Mouse (Mus musculus) limb, embryonic 15.5 days (tissue): Measurements from ENCODE around the gene Syt2. TPM values are rescaled to one million over a fixed set of nuclear protein-coding genes. Genes with fewer than 3 reads are reported as not detected.

Experiments
- ATAC-seq: fragments of 200-750 bp; cut with Nextera tagmentation; 2 replicates; pipeline ENCODE4 v1.8.0; 2017; ENCODE audit warnings: low read depth, moderate TSS enrichment; ENCODE audit not compliant: insufficient number of reproducible peaks, low FRiP score, low TSS enrichment
- H3K27ac ChIP-seq: fragments of 300-500 bp; sonication (generic); 2 replicates; pipeline ENCODE4 v1.5.1; 2015; ENCODE audit warnings: moderate library complexity, mild to moderate bottlenecking, inconsistent platforms
- H3K27me3 ChIP-seq: fragments of 300-500 bp; sonication (generic); 2 replicates; pipeline ENCODE4 v1.6.1; 2015; ENCODE audit warnings: inconsistent platforms
- H3K36me3 ChIP-seq: fragments of 300-500 bp; sonication (generic); 2 replicates; pipeline ENCODE4 v1.6.1; 2015; ENCODE audit warnings: inconsistent platforms
- H3K4me1 ChIP-seq: fragments of 300-500 bp; sonication (generic); 2 replicates; pipeline ENCODE4 v1.6.1; 2015; ENCODE audit warnings: inconsistent platforms
- H3K4me2 ChIP-seq: fragments of 300-500 bp; sonication (generic); 2 replicates; pipeline ENCODE4 v1.6.1; 2015; ENCODE audit warnings: mild to moderate bottlenecking, inconsistent platforms
- H3K4me3 ChIP-seq: fragments of 300-500 bp; sonication (generic); 2 replicates; pipeline ENCODE4 v1.5.1; 2015; ENCODE audit warnings: mild to moderate bottlenecking, inconsistent platforms
- H3K9ac ChIP-seq: fragments of 300-500 bp; sonication (generic); 2 replicates; pipeline ENCODE4 v1.6.1; 2015; ENCODE audit warnings: inconsistent platforms
- H3K9me3 ChIP-seq: fragments of 300-500 bp; sonication (generic); 2 replicates; pipeline ENCODE4 v1.6.1; 2016; ENCODE audit warnings: inconsistent platforms
- WGBS: fragments of 180-500 bp; shearing (Covaris S2); methylation state at CpG from one replicate; pipeline ENCODE4 v1.1.7; 2015; 5-methylcytosine and 5-hydroxymethylcytosine counted together
- polyA plus RNA-seq: library from polyadenylated mRNA; unstranded; fragments of >200 nt; fragmentation: Nextera tagmentation; extraction: Ambion mirVana; gene quantifications from 2 replicates; pipeline ENCODE4 v1.2.1, GENCODE M21; 2015

Gene Syt2
- polyA plus RNA-seq, 1 experiment from 2014 or later: 1.3 TPM

DNA sequence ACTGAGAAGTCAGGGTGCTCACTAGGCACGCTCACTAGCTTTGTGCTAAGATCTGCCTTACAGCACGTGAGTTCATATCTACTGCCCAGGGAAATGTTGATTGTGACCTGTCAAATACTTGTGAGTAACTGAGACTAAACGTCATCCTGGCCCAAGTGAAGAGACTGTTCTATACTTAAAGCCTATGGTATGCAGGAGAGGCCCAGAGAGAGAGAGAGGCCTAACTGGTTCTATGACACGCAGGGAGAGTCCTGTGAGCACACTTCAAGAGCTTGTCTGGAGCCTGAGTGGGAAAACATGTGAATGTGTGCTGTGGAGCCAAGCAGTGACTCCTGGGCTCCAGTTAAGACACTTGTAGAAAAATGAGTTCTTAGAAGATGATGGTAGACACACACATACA, 137.5 kb downstream of the Syt2 start:
- H3K27ac ChIP-seq: peak overlapping the region; percentile 40; the same call in 1 of the 2 replicates
- WGBS: 70% methylated on average over 4 of the region's 4 CpGs
- H3K4me1 ChIP-seq: peaks cover 10% of the 10 kb centered on the region
- H3K9ac ChIP-seq: no peak overlapping the region
- no peaks in the 10 kb centered on the region for H3K9me3 ChIP-seq
- H3K36me3 ChIP-seq: no peaks in the 10 kb centered on the region
- H3K4me3 ChIP-seq: no peak overlapping the region
- H3K27me3 ChIP-seq: no peaks in the 10 kb centered on the region
- H3K4me2 ChIP-seq: no peak overlapping the region
- ATAC-seq: no peak

DNA sequence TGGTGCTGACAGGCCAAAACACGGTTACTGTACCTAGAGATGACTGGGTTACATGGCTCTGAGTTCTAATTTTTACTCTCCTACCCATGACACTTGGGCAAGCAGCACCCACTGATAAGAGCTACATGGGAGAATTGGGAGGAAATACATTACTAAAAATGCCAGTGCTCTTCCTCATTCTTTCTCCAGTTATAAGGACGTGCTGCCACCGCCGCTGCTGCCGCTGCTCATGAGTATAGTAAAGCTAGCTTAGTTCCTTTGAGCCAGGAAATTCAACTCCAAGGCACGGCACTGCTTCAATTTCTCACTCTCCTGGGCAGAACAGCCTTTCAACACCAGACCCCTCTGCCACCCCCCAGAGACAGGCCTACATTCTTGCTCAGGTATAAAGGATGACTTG, 138.0 kb downstream of the Syt2 start:
- Histone ChIP-seq H3K9me3 (no peaks in the 10 kb centered on the region), H3K4me1 (peaks cover 10% of the 10 kb centered on the region), H3K27ac (peak overlapping the region; percentile 40; the same call in 1 of the 2 replicates), H3K9ac (no peak overlapping the region), H3K27me3 (no peaks in the 10 kb centered on the region), H3K36me3 (no peaks in the 10 kb centered on the region), H3K4me2 (no peak overlapping the region), H3K4me3 (no peak overlapping the region)
- ATAC-seq: no peak
- WGBS: 54% methylated on average over 6 of the region's 6 CpGs

DNA sequence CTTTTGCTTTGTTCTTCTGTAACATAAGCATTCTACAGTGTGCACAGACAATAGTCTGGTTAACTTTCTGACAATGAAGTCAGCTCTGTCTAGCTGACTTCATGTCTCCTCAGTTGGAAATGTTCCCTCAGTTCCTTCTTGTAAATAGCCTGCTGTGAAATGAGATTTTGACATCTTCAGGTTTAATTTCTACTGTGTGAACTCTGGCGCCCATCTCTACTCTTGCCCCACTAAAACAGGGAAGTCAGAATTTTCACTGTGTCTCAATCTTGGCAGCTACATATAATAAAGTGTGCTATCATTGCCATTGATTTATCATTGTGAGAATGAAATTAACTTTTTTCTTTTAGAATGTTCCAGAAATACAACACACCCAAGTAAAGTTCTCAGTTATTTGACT, 138.4 kb downstream of the Syt2 start:
- Histone ChIP-seq H3K27me3 (no peaks in the 10 kb centered on the region), H3K27ac (0 out of 2 replicates have a peak overlapping the region, but pooled peaks have one; percentile 40), H3K36me3 (no peaks in the 10 kb centered on the region), H3K4me3 (no peak overlapping the region), H3K9me3 (no peaks in the 10 kb centered on the region), H3K4me2 (no peak overlapping the region), H3K4me1 (peaks cover 10% of the 10 kb centered on the region), H3K9ac (no peak overlapping the region)
- ATAC-seq: no peak
- WGBS: 86% methylated on average over 1 of the region's 1 CpGs

DNA sequence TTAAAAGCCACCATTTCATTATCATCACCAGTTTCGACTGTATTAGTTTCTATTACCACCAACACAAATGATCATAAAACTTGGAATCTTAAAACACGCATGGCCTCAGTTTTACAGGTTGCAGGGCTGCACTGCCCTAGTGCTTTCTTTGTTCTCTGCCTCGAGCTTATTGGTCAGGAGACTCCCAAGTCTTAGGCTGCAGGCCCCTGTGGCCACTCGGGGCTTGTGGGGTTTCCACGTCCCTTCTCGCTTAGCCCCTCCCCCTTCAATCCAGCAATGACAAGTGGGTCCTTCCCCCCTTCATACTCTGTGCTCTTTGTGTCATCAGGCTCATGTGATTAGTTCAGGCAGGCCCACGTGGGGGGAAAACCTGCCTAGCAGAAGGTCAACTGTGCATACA, 141.6 kb downstream of the Syt2 start:
- Histone ChIP-seq H3K4me1 (peaks cover 10% of the 10 kb centered on the region), H3K27me3 (no peaks in the 10 kb centered on the region), H3K9me3 (no peaks in the 10 kb centered on the region), H3K36me3 (no peaks in the 10 kb centered on the region), H3K4me2 (no peak overlapping the region), H3K27ac (peak overlapping the region; percentile 33; the same call in 1 of the 2 replicates), H3K9ac (no peak overlapping the region), H3K4me3 (no peak overlapping the region)
- 23% methylated on average over 7 of the region's 7 CpGs for WGBS
- ATAC-seq: no peak

DNA sequence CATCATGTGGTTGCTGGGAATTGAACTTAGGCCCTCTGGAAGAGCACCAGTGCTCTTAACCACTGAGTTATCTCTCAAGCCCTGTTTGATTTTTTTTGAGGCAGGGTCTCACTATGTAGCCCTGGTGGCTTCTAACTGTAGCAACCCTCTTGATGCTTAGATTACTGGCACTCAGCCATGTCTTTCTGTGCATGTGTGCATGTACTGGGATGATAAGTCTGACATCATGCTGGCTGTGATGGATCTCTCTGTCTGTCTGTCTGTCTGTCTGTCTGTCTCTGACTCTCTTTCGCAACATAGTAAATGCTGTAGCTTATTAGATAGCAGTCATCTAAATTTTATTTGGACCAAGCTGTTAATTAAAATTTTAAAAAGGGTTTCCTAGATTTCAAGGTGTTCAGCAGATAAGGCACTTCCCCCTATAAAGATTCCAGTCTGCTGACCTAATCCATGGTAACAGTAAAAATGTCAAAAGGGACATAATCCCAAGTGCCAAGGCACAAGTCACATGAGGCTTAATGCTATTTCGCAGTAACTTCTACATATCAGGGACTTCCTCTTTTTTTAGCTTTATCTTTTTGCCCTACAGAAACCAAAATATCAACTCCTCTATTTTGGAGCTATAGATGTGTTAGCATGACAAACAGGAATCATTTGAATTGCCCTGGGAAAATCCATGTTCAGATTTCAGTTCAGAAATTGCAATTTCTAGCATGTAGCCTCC, 144.4 kb downstream of the Syt2 start:
- Histone ChIP-seq H3K27ac (no peak overlapping the region), H3K4me2 (no peak overlapping the region), H3K9ac (no peak overlapping the region), H3K4me1 (peaks cover 11% of the 10 kb centered on the region), H3K4me3 (no peak overlapping the region), H3K9me3 (no peaks in the 10 kb centered on the region), H3K36me3 (no peaks in the 10 kb centered on the region), H3K27me3 (no peaks in the 10 kb centered on the region)
- WGBS: 85% methylated on average over 2 of the region's 2 CpGs
- ATAC-seq: no peak

DNA sequence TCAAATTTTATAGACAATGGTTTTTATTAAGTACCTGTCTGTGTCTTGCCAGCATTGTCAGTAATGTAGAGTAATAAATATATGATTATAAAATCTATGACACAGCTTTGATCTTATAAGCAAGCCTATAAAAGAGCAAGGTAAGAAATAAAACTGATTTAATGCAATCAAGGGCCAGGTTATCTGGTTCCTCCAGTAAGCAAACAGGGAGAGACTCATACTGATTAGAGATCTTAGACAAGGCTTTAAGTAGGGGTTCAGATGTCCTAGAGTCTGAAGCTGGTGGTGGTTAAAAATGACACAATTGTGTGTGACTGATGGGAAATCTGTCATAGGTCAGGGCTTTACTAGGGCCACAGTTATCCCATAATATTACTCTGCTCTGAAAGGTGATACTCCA, 145.0 kb downstream of the Syt2 start:
- Histone ChIP-seq H3K4me1 (peaks cover 9% of the 10 kb centered on the region), H3K9ac (no peak overlapping the region), H3K36me3 (no peaks in the 10 kb centered on the region), H3K4me2 (no peak overlapping the region), H3K27me3 (no peaks in the 10 kb centered on the region), H3K27ac (no peak overlapping the region), H3K9me3 (no peaks in the 10 kb centered on the region), H3K4me3 (no peak overlapping the region)
- no peak for ATAC-seq

DNA sequence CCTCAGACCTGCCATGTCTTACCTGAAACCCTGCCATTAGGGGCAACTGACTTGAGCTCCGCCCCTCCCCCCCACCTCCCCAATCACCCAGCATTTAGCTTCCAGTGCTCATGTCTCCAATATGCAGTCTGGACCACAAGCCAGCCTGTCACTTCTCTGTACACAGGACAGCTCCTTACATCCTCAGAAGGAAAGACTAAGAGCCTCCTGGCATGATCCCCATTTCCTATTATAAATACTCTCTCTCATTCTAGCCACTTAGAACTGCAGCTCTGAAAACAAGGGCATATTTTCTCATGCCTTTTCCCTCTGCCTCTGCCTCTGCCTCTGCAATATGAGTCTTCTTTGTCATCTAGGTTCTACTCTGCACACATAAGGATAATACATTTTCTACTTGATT, 149.6 kb downstream of the Syt2 start:
- no peak overlapping the region for H3K4me2 ChIP-seq
- H3K4me1 ChIP-seq: peaks cover 10% of the 10 kb centered on the region
- no peak overlapping the region for H3K4me3 ChIP-seq
- H3K9ac ChIP-seq: no peak overlapping the region
- WGBS: 81% methylated on average over 1 of the region's 1 CpGs
- no peak for ATAC-seq
- H3K36me3 ChIP-seq: no peaks in the 10 kb centered on the region
- no peaks in the 10 kb centered on the region for H3K9me3 ChIP-seq
- H3K27me3 ChIP-seq: no peaks in the 10 kb centered on the region
- no peak overlapping the region for H3K27ac ChIP-seq

DNA sequence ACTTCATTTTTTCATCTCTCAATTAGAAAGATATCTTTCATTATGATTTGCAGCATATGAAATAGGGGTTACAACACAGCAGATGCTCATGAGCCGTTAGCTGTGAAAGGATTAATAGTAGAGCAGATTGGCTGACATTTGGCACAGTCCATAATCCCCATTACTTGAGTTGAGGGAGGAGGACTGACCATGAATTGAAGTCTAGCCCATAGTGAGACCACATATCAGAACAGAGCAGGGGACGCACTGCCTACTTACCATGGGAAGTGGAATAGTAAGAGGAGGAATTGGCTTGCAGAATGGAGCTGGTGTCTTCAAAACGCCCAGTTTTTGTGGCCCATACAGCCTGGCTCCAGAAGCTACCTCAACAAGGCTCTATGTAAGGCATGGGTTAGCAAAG, 150.1 kb downstream of the Syt2 start:
- ATAC-seq: no peak
- no peak overlapping the region for H3K27ac ChIP-seq

DNA sequence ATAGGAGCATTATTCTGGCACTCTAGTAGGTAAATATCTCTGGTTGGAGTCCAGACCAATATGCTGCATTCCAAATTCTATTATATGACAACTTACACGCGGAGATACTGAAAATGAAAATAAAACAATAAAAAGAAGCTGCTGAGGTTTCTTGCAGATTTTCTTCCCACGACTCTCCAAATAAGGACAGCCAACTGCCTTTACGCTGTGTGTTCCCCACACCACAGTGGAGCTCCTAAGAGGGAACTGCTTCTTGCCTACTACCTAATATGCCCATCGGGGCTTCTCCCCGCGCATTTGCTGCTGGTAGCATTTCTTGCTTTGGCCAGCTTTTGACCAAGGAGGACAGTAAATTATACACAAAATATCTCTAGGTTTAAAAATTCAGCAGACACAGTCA, 155.3 kb downstream of the Syt2 start:
- Histone ChIP-seq H3K9me3 (no peaks in the 10 kb centered on the region), H3K4me2 (no peak overlapping the region), H3K27me3 (no peaks in the 10 kb centered on the region), H3K36me3 (no peaks in the 10 kb centered on the region), H3K4me3 (peak overlapping the region; percentile 18), H3K4me1 (peaks cover 36% of the 10 kb centered on the region), H3K9ac (no peak overlapping the region), H3K27ac (0 out of 2 replicates have a peak overlapping the region, but pooled peaks have one; percentile 54)
- ATAC-seq: no peak
- 78% methylated on average over 7 of the region's 7 CpGs for WGBS

More for the DNA sequence above, 150.1 kb downstream of the Syt2 start:
- no peak overlapping the region for H3K9ac ChIP-seq
- H3K4me2 ChIP-seq: no peak overlapping the region
- peaks cover 14% of the 10 kb centered on the region for H3K4me1 ChIP-seq
- no peaks in the 10 kb centered on the region for H3K27me3 ChIP-seq
- H3K9me3 ChIP-seq: no peaks in the 10 kb centered on the region
- 86% methylated on average over 3 of the region's 3 CpGs for WGBS
- H3K36me3 ChIP-seq: no peaks in the 10 kb centered on the region
- no peak overlapping the region for H3K4me3 ChIP-seq

DNA sequence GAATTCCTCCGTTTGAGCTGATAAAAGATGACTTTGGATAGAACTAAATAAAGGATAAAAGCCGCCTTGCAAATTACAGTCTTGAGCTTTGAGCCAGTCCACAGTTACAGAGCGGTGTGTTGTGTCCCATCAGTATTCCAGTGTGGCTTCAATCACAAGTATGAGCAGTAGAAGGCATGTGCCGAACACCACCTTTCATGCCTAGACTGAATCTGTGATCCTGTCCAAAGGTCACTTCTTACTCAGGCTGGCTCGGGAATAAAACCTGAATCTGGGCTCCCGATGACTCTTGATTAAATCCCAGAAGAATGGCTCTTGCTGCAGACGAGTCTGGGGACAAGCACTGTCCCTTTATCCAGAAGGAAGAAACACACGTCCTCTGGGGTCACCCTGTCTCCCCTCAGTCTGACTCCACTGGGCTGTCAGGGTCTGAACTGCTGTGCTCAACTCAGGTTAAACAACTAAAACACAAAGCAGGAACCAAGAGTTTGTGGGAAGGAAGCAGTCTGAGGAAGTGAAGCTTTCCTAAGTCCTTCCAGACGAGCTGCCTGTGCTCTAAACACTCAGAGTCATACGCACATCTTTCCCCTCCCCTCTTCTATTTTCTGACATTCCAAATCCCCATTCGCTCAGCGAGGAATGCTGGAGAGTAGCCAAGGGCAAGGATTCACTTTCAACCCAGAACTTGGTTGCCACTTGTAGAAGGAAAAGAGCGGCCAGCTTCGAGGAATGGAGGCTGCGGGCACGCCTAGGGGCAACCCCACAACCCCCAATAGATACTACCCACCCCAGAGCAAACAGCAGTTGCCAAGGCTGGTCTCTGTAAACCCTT, 157.0 kb downstream of the Syt2 start:
- WGBS: 35% methylated on average over 16 of the region's 16 CpGs
- ATAC-seq: no peak; the same call in 1 of the 2 replicates
- Histone ChIP-seq H3K4me3 (peak overlapping the region; percentile 15), H3K27ac (peak overlapping the region; percentile 88), H3K9ac (no peak overlapping the region), H3K36me3 (no peaks in the 10 kb centered on the region), H3K9me3 (no peaks in the 10 kb centered on the region), H3K4me1 (peaks cover 36% of the 10 kb centered on the region), H3K4me2 (peak overlapping the region; percentile 19), H3K27me3 (no peaks in the 10 kb centered on the region)

DNA sequence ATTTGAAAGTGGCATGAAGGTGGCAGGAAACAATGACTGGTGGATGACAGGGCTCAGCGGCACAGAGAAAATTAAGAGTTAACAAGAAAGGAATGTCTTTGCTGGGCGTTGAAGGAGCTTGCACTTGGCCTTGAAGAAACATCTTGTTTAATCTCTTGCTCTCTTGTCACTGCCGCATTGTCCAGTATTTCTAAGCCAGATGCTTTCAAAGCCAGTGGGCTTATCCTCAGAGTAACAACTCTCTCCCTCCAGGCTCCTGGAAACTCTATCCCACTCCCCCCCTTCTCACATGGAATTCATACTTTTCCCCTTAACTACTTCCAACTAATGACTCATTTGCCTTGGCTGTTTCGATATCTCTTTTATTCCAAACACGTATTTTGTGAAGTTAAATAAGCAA, 157.9 kb downstream of the Syt2 start:
- Histone ChIP-seq H3K9ac (no peak overlapping the region), H3K36me3 (no peaks in the 10 kb centered on the region), H3K27ac (peak overlapping the region; percentile 88), H3K9me3 (no peaks in the 10 kb centered on the region), H3K4me2 (no peak overlapping the region), H3K27me3 (no peaks in the 10 kb centered on the region), H3K4me3 (no peak overlapping the region), H3K4me1 (peaks cover 36% of the 10 kb centered on the region)
- ATAC-seq: no peak
- 23% methylated on average over 5 of the region's 5 CpGs for WGBS

DNA sequence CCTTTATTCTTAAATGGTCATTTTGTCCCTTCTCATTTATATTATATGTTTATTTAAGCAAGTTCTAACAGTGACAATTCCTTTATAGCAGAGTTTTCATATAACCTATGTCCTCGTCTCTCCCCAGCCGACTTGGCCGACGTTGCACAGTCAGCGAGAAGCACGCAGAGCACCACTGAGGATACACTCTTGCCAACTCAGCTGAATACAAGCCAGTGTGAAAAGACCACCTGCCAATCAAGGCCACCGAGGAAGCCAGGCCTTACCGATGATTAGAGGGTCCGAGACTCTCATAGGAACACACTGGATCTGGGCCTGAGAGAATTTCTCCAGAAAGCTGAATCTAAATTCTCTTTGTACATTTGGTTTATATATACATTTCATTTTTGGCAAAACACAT, 159.0 kb downstream of the Syt2 start:
- Histone ChIP-seq H3K27me3 (no peaks in the 10 kb centered on the region), H3K27ac (peak overlapping the region; percentile 30; the same call in 1 of the 2 replicates), H3K4me1 (peaks cover 34% of the 10 kb centered on the region), H3K9me3 (no peaks in the 10 kb centered on the region), H3K9ac (no peak overlapping the region), H3K4me2 (no peak overlapping the region), H3K36me3 (no peaks in the 10 kb centered on the region), H3K4me3 (no peak overlapping the region)
- 57% methylated on average over 9 of the region's 9 CpGs for WGBS
- ATAC-seq: no peak
